Comparison of ENCODE assay signal across 7 mouse cellular contexts in genomic region chrX:143736035-143736434, GRCm38 (mm10).
A peak's percentile ranks its signal among the peaks of the same experiment; 100 is the strongest.
DNase-seq lines count a peak whose midpoint lies in the region; ATAC-seq and TF ChIP-seq lines count a peak whose summit lies in the region.

No protein-coding gene starts in this region.

- H3K27me3 ChIP-seq in kidney, adult 2 months (replicated peaks; ENCODE audit: control insufficient read depth, insufficient read depth, low read length), result no peaks in the 10 kb centered on the region
- 0 out of 2 replicates have a peak, but pooled peaks cover 11% of the 10 kb centered on the region for H3K27me3 ChIP-seq in embryonic facial prominence, embryonic 10.5 days (replicated peaks; ENCODE audit: low read depth, poor library complexity, severe bottlenecking)
- H3K27me3 ChIP-seq in splenic B cell, adult 2 months (ENCODE audit: control insufficient read depth, insufficient read depth, low read length, poor library complexity, severe bottlenecking), result no peaks in the 10 kb centered on the region
- H3K27me3 ChIP-seq in forebrain, embryonic 11.5 days (ENCODE audit: control insufficient read depth, insufficient read depth, low read length), result no peaks in the 10 kb centered on the region

- no peak overlapping the region for H3K4me3 ChIP-seq in kidney, adult 2 months (ENCODE audit: insufficient read depth, low read depth, low read length)
- H3K4me3 ChIP-seq in embryonic facial prominence, embryonic 10.5 days, result no peak overlapping the region
- no peak overlapping the region for H3K4me3 ChIP-seq in forebrain, embryonic 11.5 days (ENCODE audit: low read depth, low read length)

- ATAC-seq in forebrain, embryonic 11.5 days (replicated peaks; ENCODE audit: low FRiP score), result no peak

- H3K4me1 ChIP-seq in kidney, adult 2 months (ENCODE audit: control insufficient read depth, insufficient read depth, low read length), result no peaks in the 10 kb centered on the region
- H3K4me1 ChIP-seq in embryonic facial prominence, embryonic 10.5 days, result no peaks in the 10 kb centered on the region
- H3K4me1 ChIP-seq in forebrain, embryonic 11.5 days (replicated peaks; ENCODE audit: control insufficient read depth, insufficient read depth, low read length), result no peaks in the 10 kb centered on the region

- DNase-seq in kidney, adult 2 months, result no peak
- DNase-seq in kidney, adult 8-10 months, result no peak
- DNase-seq in 3T3-L1 (ENCODE audit: low read depth, low spot score), result peak; percentile 41
- DNase-seq in 416B (ENCODE audit: low read depth), result peak; percentile 35
- DNase-seq in embryonic facial prominence, embryonic 10.5 days (ENCODE audit: low spot score), result peak; percentile 13
- DNase-seq in splenic B cell, adult 2 months (ENCODE audit: low read depth, low spot score), result peak; percentile 0
- no peak for DNase-seq in forebrain, embryonic 11.5 days (ENCODE audit: low spot score)

- TF ChIP-seq POLR2A in kidney, adult 2 months (IDR thresholded peaks at IDR 0.05; ENCODE audit: low read depth, low read length), result no peak

- WGBS in kidney, adult 2 months, result 36% methylated on average over 4 of the region's 4 CpGs
- WGBS in embryonic facial prominence, embryonic 10.5 days, result 48% methylated on average over 4 of the region's 4 CpGs
- WGBS in forebrain, embryonic 11.5 days, result 36% methylated on average over 4 of the region's 4 CpGs

- no peaks in the 10 kb centered on the region for H3K9me3 ChIP-seq in embryonic facial prominence, embryonic 10.5 days
- no peaks in the 10 kb centered on the region for H3K9me3 ChIP-seq in forebrain, embryonic 11.5 days (ENCODE audit: control insufficient read depth, low read length)

- peak; percentile 43; the same call in 1 of the 2 replicates for TF ChIP-seq CTCF in kidney, adult 2 months (conservative IDR thresholded peaks at IDR 0.05; ENCODE audit: insufficient read depth, insufficient read length, low read depth, low read length)

- H3K36me3 ChIP-seq in kidney, adult 2 months (ENCODE audit: control insufficient read depth, insufficient read depth, low read length), result no peaks in the 10 kb centered on the region
- H3K36me3 ChIP-seq in embryonic facial prominence, embryonic 10.5 days (replicated peaks), result no peaks in the 10 kb centered on the region
- H3K36me3 ChIP-seq in splenic B cell, adult 2 months (ENCODE audit: control insufficient read depth, insufficient read depth, low read length, poor library complexity, severe bottlenecking), result no peaks in the 10 kb centered on the region
- no peaks in the 10 kb centered on the region for H3K36me3 ChIP-seq in forebrain, embryonic 11.5 days (ENCODE audit: control insufficient read depth, insufficient read depth, low read length)

- H3K27ac ChIP-seq in kidney, adult 2 months (ENCODE audit: insufficient read depth, low read depth, low read length), result no peak overlapping the region
- H3K27ac ChIP-seq in embryonic facial prominence, embryonic 10.5 days (replicated peaks), result no peak overlapping the region
- H3K27ac ChIP-seq in forebrain, embryonic 11.5 days (ENCODE audit: low read depth, low read length), result no peak overlapping the region

- H3K4me2 ChIP-seq in forebrain, embryonic 11.5 days (ENCODE audit: low read depth, low read length, severe bottlenecking), result no peak overlapping the region

- no peak overlapping the region for H3K9ac ChIP-seq in forebrain, embryonic 11.5 days (ENCODE audit: low read length)

Comparison
In these comparisons a context has a peak if more than half of its experiments do, and no peak if none do; other contexts are left out.
1. DNase-seq: peak in 3T3-L1 (single experiment), 416B (single experiment), embryonic facial prominence, embryonic 10.5 days (single experiment) and splenic B cell, adult 2 months (single experiment); none in kidney, adult 2 months (single experiment), kidney, adult 8-10 months (0 of 2) and forebrain, embryonic 11.5 days (single experiment).